Mouse (Mus musculus) megakaryocyte, embryonic 14.5 days (primary cell): ENCODE measurements at regions not wholly inside any gene's neighbourhood (a gene's known extent, or its start where the extent isn't known, plus 50 kb on each side); places are given as distances from the start of the nearest gene placed in this dataset.

Experiments
- FLI1 ChIP-seq: IDR thresholded peaks from 2 replicates; pipeline ENCODE4 v1.6.1; 2012; ENCODE audit warnings: low read length, inconsistent platforms, mixed read lengths
- GATA1 ChIP-seq: IDR thresholded peaks from 3 replicates; pipeline ENCODE4 v1.6.1; 2012; ENCODE audit warnings: mixed read lengths, low read length, inconsistent platforms, borderline replicate concordance

DNA sequence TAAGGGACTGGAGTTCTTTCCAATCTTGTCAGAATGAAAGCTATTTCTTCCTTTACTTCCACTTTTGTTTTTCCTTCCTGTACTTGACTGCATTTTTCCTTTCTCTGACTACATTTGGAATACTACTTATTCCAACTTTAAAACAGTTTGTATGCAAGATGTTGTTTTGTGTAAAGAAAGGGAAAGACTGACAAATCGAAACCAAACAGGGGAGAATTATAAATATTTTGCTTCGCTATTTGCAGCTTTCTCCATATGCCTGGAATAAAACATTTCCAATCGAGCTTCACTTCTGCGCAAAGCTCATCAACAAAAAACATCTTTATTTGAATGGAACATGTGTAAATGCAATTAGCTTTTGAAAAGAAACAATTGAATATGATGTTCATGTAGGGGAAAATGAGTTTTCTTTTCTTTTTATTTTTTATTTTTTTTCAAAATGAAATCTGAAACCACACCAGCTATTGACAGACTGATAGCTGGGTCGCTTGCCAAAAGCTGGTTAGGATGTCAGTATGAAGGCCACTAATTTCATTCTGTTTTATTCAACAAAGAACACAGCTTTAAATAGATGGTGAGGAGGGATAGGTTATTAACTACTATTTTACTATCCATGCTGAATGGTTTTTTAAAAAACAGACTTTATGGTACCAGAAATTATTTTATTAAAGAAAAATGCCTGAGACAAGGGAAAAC is 102.7 kb downstream of the Rpl36a-ps1 start:
- TF ChIP-seq FLI1 (no peak), GATA1 (no peak)
